Mouse (Mus musculus) liver, adult 2 months (tissue): ENCODE data around the gene Txndc8. TPM values are rescaled to one million over a fixed set of nuclear protein-coding genes. Genes with fewer than 3 reads are reported as not detected.

Source experiments
- DNase-seq: peaks from one replicate; pipeline ENCODE4 v3.0.0-alpha.2; 2011; ENCODE audit warnings: low read depth, low spot score; ENCODE audit errors: extremely low read depth
- H3K27ac ChIP-seq: fragments of 200-500 bp; replicated peaks from 2 replicates; pipeline ENCODE4 v1.5.1; 2012; ENCODE audit warnings: low read depth, mild to moderate bottlenecking, control low read depth, inconsistent platforms, low read length; ENCODE audit not compliant: insufficient read depth
- H3K27me3 ChIP-seq: fragments of 200-500 bp; 2 replicates; pipeline ENCODE4 v1.6.1; 2012; ENCODE audit warnings: mild to moderate bottlenecking, moderate library complexity, low read length, inconsistent platforms; ENCODE audit not compliant: control insufficient read depth, insufficient read depth
- H3K36me3 ChIP-seq: fragments of 200-500 bp; 2 replicates; pipeline ENCODE4 v1.6.1; 2012; ENCODE audit warnings: low read length, inconsistent platforms; ENCODE audit not compliant: control insufficient read depth, insufficient read depth
- H3K4me1 ChIP-seq: fragments of 200-500 bp; 2 replicates; pipeline ENCODE4 v1.6.1; 2011; ENCODE audit warnings: low read length; ENCODE audit not compliant: control insufficient read depth, insufficient read depth
- H3K4me3 ChIP-seq: fragments of 200-500 bp; 2 replicates; pipeline ENCODE4 v1.5.1; 2011; ENCODE audit warnings: low read depth, mild to moderate bottlenecking, control low read depth, low read length, moderate library complexity; ENCODE audit not compliant: insufficient read depth
- H3K79me2 ChIP-seq: fragments of 200-500 bp; 2 replicates; pipeline ENCODE4 v1.6.1; 2012; ENCODE audit warnings: inconsistent platforms, mild to moderate bottlenecking, low read length, moderate library complexity; ENCODE audit not compliant: control insufficient read depth, insufficient read depth
- H3K9ac ChIP-seq: fragments of 200-500 bp; 2 replicates; pipeline ENCODE4 v1.6.1; 2012; ENCODE audit warnings: low read depth, mild to moderate bottlenecking, control low read depth, inconsistent platforms, low read length
- CTCF ChIP-seq: fragments of 200-500 bp; IDR thresholded peaks from 2 replicates; pipeline ENCODE4 v1.5.1; 2011; ENCODE audit warnings: low read depth, low read length, control low read depth
- POLR2A ChIP-seq: fragments of 200-500 bp; IDR thresholded peaks from 2 replicates; pipeline ENCODE4 v1.6.1; 2011; ENCODE audit warnings: low read length, control low read depth; ENCODE audit not compliant: insufficient read depth; ENCODE audit errors: extremely low read depth
- WGBS: fragments of 180-500 bp; shearing (Covaris S2); methylation state at CpG from one replicate; pipeline ENCODE4 v1.1.7; 2018; 5-methylcytosine and 5-hydroxymethylcytosine counted together
- polyA plus RNA-seq: library from polyadenylated mRNA; depleted of rRNA; stranded (reverse); fragments of >200 nt; gene quantifications from 2 replicates; pipeline ENCODE4 v1.2.3, GENCODE M21; 2012
- total RNA-seq: library from RNA; depleted of rRNA; stranded (reverse); fragments of >200 nt; gene quantifications from 2 replicates; pipeline ENCODE4 v1.2.3, GENCODE M21; 2014

Txndc8 gene
- total and polyA plus RNA-seq, 2 experiments = not detected

GRCm38 (mm10) chr4:57964143-57964542 is 44.8 kb downstream of the Txndc8 start:
- H3K36me3 ChIP-seq = no peaks in the 10 kb centered on the region
- TF ChIP-seq CTCF (no peak), POLR2A (no peak)
- H3K9ac ChIP-seq = no peak overlapping the region
- no peaks in the 10 kb centered on the region for H3K27me3 ChIP-seq
- no peak overlapping the region for H3K4me3 ChIP-seq
- DNase-seq = no peak
- 75% methylated on average over 1 of the region's 1 CpGs for WGBS
- no peak overlapping the region for H3K27ac ChIP-seq
- H3K79me2 ChIP-seq = no peaks in the 10 kb centered on the region
- H3K4me1 ChIP-seq = no peaks in the 10 kb centered on the region

GRCm38 (mm10) chr4:57959056-57959455 is 49.9 kb downstream of the Txndc8 start:
- WGBS = 90% methylated on average over 8 of the region's 8 CpGs
- H3K36me3 ChIP-seq = no peaks in the 10 kb centered on the region
- TF ChIP-seq CTCF (no peak), POLR2A (no peak)
- peaks cover 4% of the 10 kb centered on the region for H3K4me1 ChIP-seq
- H3K27ac ChIP-seq = no peak overlapping the region
- H3K9ac ChIP-seq = no peak overlapping the region
- no peaks in the 10 kb centered on the region for H3K27me3 ChIP-seq
- no peak overlapping the region for H3K4me3 ChIP-seq
- peaks cover 3% of the 10 kb centered on the region; the same call in 1 of the 2 replicates for H3K79me2 ChIP-seq
- DNase-seq = no peak

- no peak overlapping the region for H3K4me3 ChIP-seq
- no peaks in the 10 kb centered on the region for H3K36me3 ChIP-seq
- peaks cover 8% of the 10 kb centered on the region for H3K4me1 ChIP-seq
- H3K27ac ChIP-seq = no peak overlapping the region
- no peak for DNase-seq
- H3K79me2 ChIP-seq = peaks cover 10% of the 10 kb centered on the region; the same call in 1 of the 2 replicates
- WGBS = 88% methylated on average over 9 of the region's 9 CpGs
- no peak overlapping the region for H3K9ac ChIP-seq
- TF ChIP-seq CTCF (no peak), POLR2A (no peak)
- H3K27me3 ChIP-seq = no peaks in the 10 kb centered on the region
These were observed 50.8 kb downstream of the Txndc8 start for GRCm38 (mm10) chr4:57958098-57958497.

- DNase-seq = no peak
- WGBS = 68% methylated on average over 11 of the region's 11 CpGs
- Histone ChIP-seq H3K4me3 (0 out of 2 replicates have a peak overlapping the region, but pooled peaks have one; percentile 29), H3K9ac (no peak overlapping the region; the same call in 1 of the 2 replicates), H3K36me3 (no peaks in the 10 kb centered on the region), H3K4me1 (peaks cover 8% of the 10 kb centered on the region), H3K27ac (peak overlapping the region; percentile 92), H3K27me3 (no peaks in the 10 kb centered on the region), H3K79me2 (peaks cover 10% of the 10 kb centered on the region; the same call in 1 of the 2 replicates)
- no peak for TF ChIP-seq POLR2A
- no peak for TF ChIP-seq CTCF
These were observed 51.5 kb downstream of the Txndc8 start for GRCm38 (mm10) chr4:57957200-57958085.

- Histone ChIP-seq H3K9ac (peak within 1 kb of the TSS; percentile 92), H3K36me3 (peaks cover 4% of the 10 kb centered on the region), H3K27ac (peak within 1 kb of the TSS; percentile 92), H3K79me2 (peaks cover 15% of the 10 kb centered on the region; the same call in 1 of the 2 replicates), H3K4me3 (peak within 1 kb of the TSS; percentile 81), H3K27me3 (no peaks in the 10 kb centered on the region), H3K4me1 (peaks cover 11% of the 10 kb centered on the region)
- WGBS = under 1% methylated on average over 71 of the region's 71 CpGs
- DNase-seq = peak; percentile 95
- TF ChIP-seq POLR2A = peak; percentile 99
- no peak for TF ChIP-seq CTCF
These were observed 52.6 kb downstream of the Txndc8 start, which contains the start of gene Txn1 for GRCm38 (mm10) chr4:57956029-57956960. Txn1 (minus strand) TSS chr4:57956411.
